Mouse (Mus musculus) gastrocnemius, postnatal 36 days (tissue): ENCODE data around the gene B3gnt9. TPM values are rescaled to one million over a fixed set of nuclear protein-coding genes. Genes with fewer than 3 reads are reported as not detected.
"Not testable (repeated sequence)": the region's sequence is repeated elsewhere in the genome, so short reads cannot be mapped to it uniquely, and the experiment has no call there.

Experiments
- DNase-seq, 2 experiments: peaks; one replicate each; pipeline ENCODE4 v3.0.0; 2022
- intact Hi-C: fragments of 180-260 bp; cut with DNase I; formaldehyde crosslinking; loops from one replicate; pipeline ENCODE4 v1.15.1; 2025
- total RNA-seq, 2 experiments: library from RNA; stranded (reverse); gene quantifications; 2 replicates each; pipeline ENCODE4 v1.2.3; 2021

Gene B3gnt9
- total RNA-seq, 2 experiments from 2014 or later = 2.0 to 2.2 TPM

DNA sequence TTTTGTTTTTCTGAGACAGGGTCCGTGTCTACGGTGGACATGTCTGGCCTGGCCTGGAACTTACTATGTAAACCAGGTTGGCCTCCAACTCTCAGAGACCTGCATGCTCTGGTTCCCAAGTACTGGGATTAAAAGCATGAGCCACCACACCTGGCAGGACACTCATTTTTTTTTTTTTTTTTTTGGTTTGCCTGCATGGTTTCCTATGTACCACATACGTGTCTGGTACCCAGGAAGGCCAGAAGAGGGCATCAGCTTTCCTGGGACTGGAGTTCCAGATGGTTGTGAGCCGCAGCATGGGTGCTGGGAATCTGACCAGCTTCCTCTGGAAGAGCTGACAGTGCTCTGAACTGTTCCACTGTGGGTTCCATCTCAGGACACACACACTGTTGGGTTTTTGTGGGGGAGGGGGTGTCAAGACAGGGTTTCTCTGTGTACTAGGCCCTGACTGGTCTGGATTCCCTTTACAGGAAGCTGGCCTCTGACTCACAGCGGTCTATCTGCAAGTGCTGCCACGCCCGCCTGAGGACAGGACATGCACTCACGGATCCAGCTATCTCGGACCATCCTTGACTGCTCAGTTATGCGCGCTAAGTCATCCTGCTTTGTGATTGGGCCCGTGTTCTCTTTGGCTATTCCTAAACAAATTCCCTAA, 6.5 kb upstream of the B3gnt9 start:
- no peak for DNase-seq
- intact Hi-C loops = loop anchor here (5.0 kb wide), 1 partner anchor 89 kb away; the partner anchor contains the start of gene Cbfb

DNA sequence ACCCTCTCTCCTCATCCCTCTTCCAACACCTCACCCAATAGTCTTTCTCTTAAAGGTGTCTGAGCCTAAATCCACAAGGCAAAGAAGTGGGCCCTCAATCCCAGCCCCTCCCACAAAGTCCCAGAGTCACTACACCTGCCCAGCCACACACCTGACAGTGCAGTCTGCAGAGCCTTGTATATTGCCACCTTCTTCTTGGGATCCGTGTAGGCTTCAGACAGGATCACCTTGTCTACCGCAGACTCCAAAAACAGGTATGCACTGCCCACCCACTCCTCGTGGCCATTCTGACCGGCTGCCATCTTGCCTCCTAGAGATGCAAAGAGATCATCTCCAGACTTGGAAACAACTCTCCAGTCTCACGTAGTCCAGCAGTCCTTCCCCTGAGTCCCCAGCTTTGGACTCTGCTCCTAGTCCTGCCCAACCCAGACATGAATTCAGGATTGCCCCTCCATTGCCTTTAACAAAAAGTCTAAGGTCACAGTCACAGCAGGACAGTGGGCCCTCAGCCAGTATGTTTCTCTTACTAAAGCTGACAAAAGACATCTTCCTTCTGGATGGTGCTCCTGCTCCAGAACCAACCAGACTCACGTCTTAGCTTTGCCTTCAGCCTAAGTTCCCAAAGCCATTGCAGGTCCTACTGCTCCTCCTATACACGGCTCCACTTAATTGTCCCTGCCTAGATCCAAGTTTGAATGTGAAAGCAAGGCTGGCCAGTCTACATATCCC, 5.6 kb upstream of the B3gnt9 start:
- intact Hi-C loops = loop anchor here (5.0 kb wide), 1 partner anchor 88 kb away; the partner anchor contains the start of gene Cbfb
- no peak for DNase-seq

DNA sequence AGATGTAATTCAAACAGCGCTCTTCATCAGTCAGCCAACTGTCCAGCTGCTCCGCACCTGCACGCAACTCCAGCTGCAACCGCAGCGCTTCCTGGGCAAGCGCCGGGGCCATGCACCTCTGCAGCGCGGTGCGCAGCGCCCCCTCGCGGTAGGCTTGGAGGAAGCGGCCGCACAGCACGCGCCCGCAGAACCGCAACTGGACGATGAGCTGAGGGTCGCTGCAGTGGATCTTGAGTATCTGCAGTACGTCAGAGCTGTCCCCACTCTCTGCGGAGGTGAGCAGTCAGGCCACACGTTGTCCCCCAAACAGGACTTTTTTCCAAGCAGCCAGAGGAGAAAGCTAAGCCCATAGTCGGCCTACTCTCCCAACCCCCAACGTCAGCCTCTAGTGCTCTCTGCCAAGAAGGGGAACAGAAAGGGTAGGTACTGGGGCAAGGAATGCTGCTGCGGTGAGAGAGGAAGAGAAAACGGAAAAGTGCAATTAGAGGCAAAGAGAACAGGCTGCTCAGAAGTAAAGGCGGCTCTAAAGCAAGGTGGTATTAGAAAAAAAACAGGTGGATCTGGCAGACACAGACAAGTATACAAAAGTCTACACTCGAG, 4.9 kb upstream of the B3gnt9 start:
- DNase-seq = peak; percentile 59 to 71
- intact Hi-C loops = loop anchor here (5.0 kb wide), 1 partner anchor 88 kb away; the partner anchor contains the start of gene Cbfb

DNA sequence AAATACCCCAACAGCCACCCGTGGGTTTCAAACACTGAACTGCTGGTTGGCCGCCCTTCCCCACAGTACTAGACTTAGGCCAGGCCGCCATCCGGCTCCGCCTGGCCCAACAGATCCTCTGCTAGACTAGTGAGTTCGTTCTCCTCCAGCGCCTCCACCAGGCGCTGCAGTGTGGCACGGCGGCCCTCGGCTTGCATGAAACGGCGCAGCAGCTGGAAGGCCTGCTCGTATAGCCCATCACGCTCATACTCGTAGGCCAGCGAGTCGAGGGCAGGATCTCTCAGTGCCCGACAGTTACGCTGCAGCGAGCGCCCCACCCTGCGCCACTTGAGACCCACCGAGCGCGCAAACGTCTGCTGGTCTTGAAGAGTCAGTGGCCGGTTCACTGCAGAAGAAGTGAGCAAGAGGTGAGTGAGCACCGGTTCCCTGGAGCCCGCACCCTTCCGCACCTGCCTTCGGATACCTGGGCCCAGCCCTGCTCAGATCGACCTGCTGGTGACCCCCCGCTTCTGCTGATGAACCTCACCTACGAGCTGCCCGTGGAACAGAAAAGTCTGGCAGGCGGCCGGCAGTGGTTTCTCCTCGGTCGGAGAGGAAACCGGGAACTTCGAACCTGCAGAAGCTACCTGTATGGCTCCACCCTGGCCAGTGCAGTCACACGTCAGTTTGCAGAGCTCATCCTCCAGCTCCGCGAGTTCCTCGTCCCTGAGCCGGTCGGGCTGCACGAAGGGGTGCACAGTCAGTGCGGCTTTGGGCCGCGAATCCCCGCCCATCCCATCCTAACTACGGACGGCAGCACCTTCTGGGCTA, 4.2 kb upstream of the B3gnt9 start:
- DNase-seq = no peak
- intact Hi-C loops = no loop called here

DNA sequence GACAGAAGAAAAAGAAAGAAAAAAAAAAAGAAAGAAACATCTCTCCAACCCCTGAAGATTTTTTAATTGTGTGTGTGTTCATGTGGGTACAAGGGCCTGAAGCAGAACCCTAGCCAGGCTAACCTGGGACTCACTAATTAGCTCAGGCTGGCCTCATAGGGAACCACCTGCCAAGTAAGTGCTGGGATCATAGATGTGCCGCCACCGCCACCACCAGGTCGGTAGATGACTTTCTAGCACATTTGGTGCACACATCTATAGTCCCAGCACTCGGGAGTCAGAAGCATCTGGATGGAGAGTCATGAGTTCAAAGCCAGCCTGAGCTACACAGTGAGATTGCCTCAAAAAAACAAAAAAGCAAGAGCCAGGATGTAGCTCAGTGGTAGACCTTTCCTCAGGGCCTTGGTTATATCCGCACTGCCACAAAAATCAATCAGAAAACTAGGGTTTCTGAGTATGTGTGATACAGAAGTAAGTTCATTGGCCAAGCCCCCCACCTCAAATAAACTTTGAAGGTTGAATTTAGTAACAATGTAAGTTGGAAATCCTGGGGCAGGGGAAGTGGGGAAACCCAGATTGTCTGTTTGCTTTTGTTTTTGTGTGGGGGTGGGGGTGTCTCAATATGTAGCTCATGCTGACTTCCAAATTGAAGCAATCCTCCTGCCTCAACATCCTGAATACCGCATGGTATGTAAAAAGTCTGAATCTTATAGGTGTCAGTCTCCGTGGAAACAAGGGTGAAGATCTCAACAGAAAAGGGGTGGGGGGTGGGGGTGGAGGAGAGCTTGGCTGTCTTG, 2.6 kb upstream of the B3gnt9 start:
- DNase-seq = no peak
- intact Hi-C loops = no loop called here

DNA sequence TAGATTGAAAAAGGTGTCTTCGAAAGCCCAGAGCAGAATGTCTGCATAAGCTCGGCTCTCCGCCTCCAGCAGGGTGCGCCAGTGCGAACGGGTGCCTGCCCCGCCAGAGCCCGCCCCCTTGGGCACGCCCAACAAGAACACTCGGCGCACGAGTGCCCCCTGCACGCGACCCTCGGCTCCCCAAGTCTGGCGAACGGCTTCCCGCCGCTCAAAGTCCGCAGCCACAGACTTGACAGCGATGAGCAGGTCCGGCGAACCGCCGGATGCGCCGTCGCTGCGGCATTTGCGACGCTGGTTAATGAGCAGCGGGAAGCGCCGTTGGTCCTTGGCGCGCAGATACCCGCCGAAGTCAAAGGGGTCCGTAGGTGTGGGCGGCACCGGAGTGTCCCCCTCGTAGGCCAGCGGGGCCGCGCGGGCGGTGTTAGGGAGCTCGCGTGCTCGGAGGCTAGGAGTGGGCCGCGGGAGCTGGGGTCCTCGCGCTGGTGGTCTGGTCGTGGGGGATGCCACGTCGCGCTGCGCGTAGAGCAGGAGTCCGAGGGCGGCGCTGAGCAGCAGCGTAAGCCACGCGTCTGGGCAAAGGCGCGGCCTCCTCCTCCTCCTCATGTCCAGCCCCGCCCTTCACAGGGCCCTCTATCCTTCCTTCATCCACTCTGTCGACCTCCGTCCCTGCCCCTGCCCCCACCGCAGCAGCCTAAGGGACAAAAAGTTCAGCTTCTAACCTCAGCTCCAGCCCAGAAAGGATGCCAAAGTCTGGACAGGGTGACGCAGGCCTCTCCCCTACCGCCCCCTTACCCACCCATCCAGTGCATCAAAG, 594 bp downstream of the B3gnt9 start:
- intact Hi-C loops = loop anchor here (5.0 kb wide), 1 partner anchor 33 kb away; the partner anchor contains the start of gene 4931428F04Rik
- DNase-seq = peak; percentile 85 to 87

DNA sequence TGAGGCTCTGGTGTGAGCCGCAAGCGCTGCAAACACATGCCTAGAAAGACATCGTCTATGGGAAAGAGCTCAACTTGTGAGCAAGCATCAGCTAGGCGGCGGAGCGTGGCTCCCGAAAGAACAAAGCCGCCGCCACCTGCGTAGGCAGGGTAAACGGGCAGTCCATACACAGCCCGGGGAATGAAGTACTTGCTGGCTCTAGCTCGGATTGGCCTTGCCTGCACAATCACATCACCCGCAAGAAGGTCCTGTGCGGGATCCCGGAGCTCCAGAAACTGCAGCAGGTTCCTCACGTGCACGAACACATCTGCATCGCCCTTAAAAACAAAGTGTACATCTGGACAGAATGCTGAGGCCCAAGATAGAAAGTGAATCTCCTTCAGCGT, 1.2 kb downstream of the B3gnt9 start:
- intact Hi-C loops = loop anchor here (5.0 kb wide), 1 partner anchor 34 kb away; the partner anchor contains the start of gene 4931428F04Rik

DNA sequence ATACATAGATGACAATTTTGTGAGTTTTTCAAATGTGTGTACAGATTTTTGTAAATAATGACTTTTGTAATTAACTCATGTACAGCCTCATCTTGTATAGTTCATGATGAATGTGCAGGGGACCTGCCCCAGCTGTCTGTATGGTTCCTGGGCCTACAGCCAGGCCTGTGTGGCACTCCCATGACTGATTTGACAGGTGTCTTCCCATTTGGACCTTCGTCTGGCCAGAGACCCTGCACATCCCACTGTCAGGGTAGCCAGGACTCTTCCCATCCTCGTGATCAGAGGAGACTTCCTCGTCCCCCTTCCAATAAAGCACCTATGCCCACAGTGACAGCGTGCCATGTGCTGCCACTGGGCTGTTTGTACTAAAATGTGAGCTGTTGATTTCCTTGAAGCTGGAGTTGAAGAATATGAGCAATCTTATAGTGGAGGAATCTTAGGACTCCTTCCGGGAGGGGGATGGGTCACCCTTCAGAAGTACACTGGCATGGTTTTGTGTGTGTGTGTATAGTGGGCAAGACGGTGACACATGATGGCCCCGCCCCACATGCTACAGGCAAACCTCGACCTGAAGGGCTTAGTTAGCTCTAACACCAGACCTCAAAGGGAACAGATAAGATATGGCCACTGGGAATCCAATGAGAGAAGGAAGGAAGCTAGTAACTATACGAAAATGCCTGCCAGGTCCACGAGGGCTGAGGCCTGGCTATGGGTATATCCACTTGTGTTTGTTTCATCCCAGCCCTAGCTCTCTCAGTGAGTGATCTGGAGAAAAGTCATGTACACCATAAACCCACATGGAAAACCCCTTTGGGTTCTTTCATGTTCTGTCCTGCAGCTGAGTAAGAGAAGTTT, 2.0 kb downstream of the B3gnt9 start:
- DNase-seq = no peak
- intact Hi-C loops = loop anchor here (5.0 kb wide), 1 partner anchor 34 kb away; the partner anchor contains the start of gene 4931428F04Rik

More for the DNA sequence above, 1.2 kb downstream of the B3gnt9 start:
- no peak for DNase-seq

DNA sequence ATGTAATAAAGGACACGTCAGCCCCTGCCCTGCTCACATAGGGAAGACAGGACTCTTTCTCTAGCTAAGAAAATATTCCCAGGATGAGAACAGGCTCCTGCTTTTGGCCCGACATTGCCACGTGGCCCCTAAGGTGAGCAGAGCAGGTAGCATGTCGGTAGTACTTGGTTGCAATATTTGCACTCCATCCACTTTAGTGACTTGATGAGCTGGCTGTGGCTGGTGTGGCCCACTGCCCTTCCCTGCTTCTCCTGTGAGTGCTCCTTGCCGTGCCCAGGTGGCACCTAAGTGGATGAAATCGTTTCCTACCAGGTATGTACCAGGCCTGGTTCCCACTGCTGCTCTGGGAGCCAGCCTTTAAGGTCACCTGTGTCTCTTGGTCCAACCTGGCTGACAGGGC, 3.0 kb downstream of the B3gnt9 start:
- no peak for DNase-seq
- intact Hi-C loops = loop anchor here (5.0 kb wide), 1 partner anchor 35 kb away; the partner anchor contains the start of gene 4931428F04Rik

DNA sequence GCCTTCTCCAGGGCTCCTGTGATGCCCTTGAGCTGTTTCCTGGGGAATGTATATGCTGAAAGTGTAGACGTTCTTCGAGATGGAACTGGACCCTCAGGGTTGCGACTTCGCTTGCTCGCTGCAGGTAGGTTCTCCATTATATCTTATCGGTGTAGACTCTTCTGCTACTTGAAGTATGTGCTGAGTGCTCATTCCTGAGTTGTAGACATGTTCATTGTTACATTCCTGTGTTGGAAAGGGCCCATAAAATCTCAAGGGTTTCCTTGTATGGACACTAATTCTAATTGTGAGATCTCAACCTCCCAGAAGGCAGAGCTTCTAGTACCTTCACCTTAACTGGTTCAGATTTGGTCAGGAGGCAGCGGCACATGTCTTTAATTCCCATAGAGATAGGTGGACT, 13.9 kb downstream of the B3gnt9 start:
- no peak for DNase-seq
- intact Hi-C loops = no loop called here

DNA sequence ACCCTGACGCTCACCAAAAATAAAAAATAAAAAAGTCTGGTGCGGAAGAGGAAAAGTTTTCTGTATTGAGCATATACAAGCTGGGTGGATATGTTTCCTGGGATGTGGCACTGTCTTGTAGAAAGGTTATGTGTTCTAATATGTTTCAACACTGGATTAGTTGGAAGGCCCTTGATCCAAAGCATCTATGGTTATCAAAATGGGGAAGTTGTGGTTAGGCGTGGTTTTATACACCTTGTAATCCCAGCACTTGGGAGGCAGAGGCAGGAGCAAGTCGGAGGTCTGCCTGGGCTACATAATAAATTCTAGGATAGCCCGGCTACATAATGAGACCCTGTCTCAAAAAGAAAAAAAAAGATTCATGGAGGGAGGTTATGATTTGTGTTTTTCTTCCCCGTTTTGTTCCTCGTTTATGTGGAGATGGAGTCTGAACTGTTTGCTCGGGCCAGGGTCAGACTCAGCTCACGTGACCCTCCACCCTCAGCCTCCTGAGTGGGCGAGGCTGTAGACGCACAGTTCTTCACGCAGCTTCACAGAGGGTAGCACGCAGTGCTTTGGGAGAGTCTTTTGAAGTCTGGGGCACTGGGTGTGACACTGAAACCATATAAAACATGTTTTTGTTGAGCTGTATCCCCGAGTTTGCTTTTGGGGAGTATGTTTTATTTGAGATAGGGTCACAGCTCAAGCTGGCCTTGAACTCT, 17.4 kb downstream of the B3gnt9 start:
- intact Hi-C loops = no loop called here

DNA sequence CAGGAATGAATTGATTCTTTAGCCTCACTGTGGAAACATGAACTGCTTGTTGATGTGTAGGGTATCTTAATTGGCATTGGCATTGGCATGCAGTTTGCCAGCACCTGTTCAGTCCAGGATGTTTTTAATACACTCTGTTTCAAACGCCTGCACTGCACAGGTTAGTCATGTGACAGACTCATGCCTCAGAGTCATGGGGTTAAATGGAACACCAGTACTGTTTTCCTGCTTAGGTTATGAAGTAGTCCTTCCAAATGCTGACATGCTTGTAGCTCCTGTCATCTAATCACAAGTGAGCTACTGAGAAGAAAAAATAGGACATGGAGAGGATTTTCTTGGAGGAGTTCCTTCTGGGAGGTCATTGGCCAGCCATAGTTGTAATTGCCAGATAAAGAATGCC, 19.7 kb downstream of the B3gnt9 start:
- DNase-seq = no peak
- intact Hi-C loops = no loop called here

More for the DNA sequence above, 17.4 kb downstream of the B3gnt9 start:
- DNase-seq = no peak

DNA sequence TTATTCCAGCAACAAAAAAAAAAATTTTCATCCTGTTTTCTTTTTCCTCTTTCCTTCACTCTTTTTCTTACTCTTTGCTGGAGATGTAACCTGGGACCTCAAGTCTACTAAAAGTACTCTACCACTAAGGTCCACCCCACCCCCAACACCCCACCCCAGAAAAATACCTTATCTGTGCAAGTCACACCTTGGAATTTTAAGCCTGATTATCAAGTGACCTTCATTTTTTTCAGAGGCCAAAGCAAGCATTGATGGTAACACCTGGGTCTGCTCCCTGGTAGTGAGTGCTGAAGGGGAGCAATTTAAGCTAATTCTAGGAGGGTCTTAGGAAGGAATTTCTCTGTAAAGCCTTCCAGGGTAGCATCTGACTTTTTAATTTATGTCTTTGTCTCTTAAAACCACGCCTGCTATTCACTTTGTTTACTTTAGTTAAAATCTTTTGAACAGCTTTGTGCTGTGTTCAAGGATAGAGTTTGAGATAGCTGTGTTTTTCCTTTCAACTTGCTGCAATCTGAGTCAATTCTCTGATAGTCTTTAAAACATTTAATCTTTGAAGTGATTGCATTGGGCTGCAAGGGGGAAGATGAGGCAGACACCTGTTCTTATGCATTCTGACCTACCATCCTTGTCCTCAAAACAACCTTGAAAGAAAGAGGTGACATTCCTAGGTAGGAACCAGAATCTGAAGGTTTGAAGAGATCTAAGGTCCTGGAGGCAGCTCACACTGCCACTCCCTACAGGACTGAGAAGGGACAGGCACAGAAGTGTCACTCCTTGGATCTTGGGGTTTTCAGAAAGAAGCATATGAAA, 21.6 kb downstream of the B3gnt9 start:
- intact Hi-C loops = no loop called here
- DNase-seq = no peak

DNA sequence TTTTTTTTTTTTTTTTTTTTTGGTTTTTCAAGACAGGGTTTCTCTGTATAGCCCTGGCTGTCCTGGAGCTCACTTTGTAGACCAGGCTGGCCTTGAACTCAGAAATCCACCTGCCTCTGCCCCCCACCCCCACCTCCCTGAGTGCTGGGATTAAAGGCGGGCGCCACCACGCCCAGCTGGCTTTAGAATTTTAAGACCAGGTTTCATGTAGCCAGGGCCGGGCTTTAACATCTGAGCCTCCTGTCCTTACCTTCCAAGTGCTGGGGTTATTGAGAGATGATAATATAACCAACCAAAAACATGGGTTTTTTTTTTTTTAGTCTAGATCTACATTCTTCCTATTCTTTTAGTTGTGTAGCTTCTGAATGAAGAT, 22.6 kb downstream of the B3gnt9 start:
- DNase-seq, intact Hi-C loops: not testable (repeated sequence)

DNA sequence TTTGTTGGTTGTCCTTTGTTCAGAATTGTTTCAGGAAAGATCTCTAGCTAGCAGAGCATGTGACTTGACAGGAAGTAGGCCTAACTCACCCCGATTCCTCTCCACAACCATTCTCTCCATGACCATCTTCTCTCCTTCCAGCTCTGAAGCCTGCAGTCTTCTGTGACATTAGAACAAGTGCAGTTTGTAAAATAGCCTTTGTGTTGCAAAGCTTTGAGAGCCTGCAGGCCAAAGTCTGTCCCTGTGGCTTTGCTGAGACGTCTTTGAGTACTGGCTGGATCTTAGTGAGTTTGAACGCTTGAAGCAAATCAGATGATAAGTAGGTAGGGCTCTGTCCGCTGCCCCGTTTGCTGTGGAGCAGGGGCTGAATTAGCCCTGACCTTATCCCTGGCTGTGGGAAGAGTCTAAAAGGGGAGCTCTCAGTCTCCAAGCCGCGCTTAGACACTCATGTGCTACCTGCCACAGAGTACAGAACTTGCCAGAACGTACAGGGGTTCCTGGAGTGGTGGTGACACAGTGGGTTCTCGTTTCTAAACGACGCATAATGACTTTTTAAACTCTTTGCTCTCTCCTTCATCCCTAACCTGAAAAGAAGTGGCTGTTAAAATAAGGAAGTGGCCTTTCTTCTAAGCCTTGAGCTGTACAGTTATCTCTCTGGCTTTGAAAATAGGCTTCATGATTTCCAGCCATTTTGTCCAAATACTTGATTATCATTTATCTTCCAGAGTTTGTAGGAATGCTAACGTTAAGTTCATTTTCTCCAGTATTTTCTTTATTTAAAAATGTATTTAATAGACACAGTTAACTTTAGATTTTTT, 23.2 kb downstream of the B3gnt9 start:
- DNase-seq = no peak

DNA sequence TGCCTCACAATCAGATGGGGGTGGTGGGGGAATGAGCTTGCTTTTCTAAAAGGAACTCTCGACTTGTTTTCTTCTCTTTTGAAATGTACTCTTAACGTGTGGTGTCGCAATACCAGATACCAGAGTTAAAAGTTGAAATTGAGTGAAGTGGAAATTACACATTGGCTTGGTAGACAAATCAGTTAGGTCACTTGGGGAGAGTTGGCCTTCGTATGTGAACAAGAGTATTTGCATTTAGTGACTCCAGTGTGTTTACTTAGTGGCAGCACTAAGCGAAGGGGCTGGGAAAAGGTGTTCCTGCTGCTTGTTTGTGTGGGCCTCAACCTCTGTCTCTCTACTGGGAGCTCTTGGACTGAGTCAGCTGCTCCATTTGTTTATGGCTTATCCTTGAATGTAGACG, 29.0 kb downstream of the B3gnt9 start:
- intact Hi-C loops = no loop called here
- no peak for DNase-seq

More for the DNA sequence above, 23.2 kb downstream of the B3gnt9 start:
- intact Hi-C loops = no loop called here
